Mouse (Mus musculus) small intestine, adult 2 months (tissue): ENCODE results near the gene Ccdc191.

ENCODE experiments used
- CTCF ChIP-seq: fragments of 200-500 bp; IDR thresholded peaks from 2 replicates; pipeline ENCODE4 v1.5.1; 2012; ENCODE audit warnings: low read depth, mild to moderate bottlenecking, control low read depth, inconsistent platforms, low read length, moderate library complexity, mixed read lengths; ENCODE audit not compliant: insufficient replicate concordance, insufficient read length; ENCODE audit errors: extremely low read depth
- POLR2A ChIP-seq: fragments of 200-500 bp; IDR thresholded peaks from 2 replicates; pipeline ENCODE4 v1.6.1; 2012; ENCODE audit warnings: low read depth, mild to moderate bottlenecking, control low read depth, inconsistent platforms, low read length, moderate library complexity

GRCm38 (mm10) chr16:43926341-43926859 lies 36.8 kb downstream of the Ccdc191 start, which contains the start of gene Qtrt2:
- TF ChIP-seq CTCF (no peak), POLR2A (no peak)
